Mouse (Mus musculus): ENCODE results near the gene Gar1.

Gar1 gene

GRCm38 (mm10) chr3:129799011-129799410, 32.2 kb downstream of the Gar1 start:
- DNase-seq (ENCODE audit: low spot score) = no peak

DNA sequence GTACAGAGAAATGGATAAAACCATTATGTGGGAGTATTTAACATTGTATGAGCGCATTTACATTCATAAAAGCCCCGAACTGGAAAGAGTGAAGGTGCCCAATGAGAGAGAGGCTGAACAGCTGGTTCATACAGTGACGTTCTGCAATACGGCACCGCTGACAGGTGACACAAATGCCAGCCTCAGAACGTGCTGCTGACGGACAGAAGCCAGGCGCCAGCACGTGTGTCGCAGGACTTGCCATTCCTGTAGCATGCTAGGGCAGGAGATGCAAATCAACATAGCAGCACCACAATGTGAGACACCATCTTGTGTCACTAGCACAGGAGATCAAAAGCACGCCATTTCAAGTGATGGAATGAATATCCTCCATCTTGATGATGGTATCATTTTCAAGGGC, 32.6 kb downstream of the Gar1 start:
- no peak for DNase-seq (ENCODE audit: low spot score)

- DNase-seq (ENCODE audit: low spot score) = no peak
Observed at GRCm38 (mm10) chr3:129797341-129797740, 33.9 kb downstream of the Gar1 start.

GRCm38 (mm10) chr3:129793801-129794200, 37.4 kb downstream of the Gar1 start:
- no peak for DNase-seq (ENCODE audit: low spot score)

DNA sequence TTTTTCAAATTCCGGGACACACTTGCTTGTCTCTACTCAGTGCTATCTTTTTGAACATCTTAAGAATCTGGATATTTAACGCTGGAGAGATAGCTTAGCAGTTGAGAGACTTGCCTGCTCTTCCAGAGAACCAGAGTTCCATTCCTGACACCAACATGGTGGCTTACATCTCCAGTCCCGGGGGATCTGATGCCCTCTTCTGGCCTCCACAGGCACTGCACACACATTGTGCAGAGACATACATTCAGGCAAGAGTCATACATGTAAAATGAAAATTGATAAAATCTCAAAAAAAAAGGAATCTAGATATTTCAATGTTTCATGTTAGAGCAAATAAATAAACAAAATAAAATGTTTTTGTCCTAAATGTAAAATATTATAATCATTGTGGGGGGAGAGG, 48.5 kb downstream of the Gar1 start:
- DNase-seq (ENCODE audit: low spot score) = no peak

GRCm38 (mm10) chr3:129781435-129781834, 49.8 kb downstream of the Gar1 start:
- DNase-seq (ENCODE audit: low spot score) = no peak

All from c-Kit-positive CD71-positive TER-119-positive erythroid progenitor cells, embryonic 14.5 days (primary cell).